ENCODE assay signal across 8 mouse cellular contexts in genomic region chr10:62987341-62987740, GRCm38 (mm10). TPM values are rescaled to one million over a fixed set of nuclear protein-coding genes. Genes with fewer than 3 reads are reported as not detected.
DNase-seq lines count a peak whose midpoint lies in the region; ATAC-seq and TF ChIP-seq lines count a peak whose summit lies in the region.

No protein-coding gene starts in this region.

- no peak for TF ChIP-seq POLR2A in liver, adult 2 months (IDR thresholded peaks at IDR 0.05; ENCODE audit: extremely low read depth, insufficient read depth, low read length)

- H3K4me2 ChIP-seq in liver, embryonic 12.5 days = no peak overlapping the region

- no peak overlapping the region for H3K9ac ChIP-seq in liver, adult 2 months (ENCODE audit: low read depth, low read length)
- H3K9ac ChIP-seq in liver, embryonic 12.5 days = no peak overlapping the region

- no peaks in the 10 kb centered on the region for H3K9me3 ChIP-seq in liver, embryonic 12.5 days (replicated peaks)

- H3K79me2 ChIP-seq in liver, adult 2 months (ENCODE audit: control insufficient read depth, insufficient read depth, low read length) = no peaks in the 10 kb centered on the region

- peak; percentile 37; the same call in 1 of the 2 replicates for TF ChIP-seq CTCF in liver, adult 2 months (IDR thresholded peaks at IDR 0.05; ENCODE audit: low read depth, low read length)

- no peak for ATAC-seq in liver, embryonic 12.5 days

- peaks cover 16% of the 10 kb centered on the region; the same call in 1 of the 2 replicates for H3K36me3 ChIP-seq in liver, adult 2 months (ENCODE audit: control insufficient read depth, insufficient read depth, low read length)
- H3K36me3 ChIP-seq in liver, embryonic 12.5 days = peaks cover 25% of the 10 kb centered on the region

- no peaks in the 10 kb centered on the region for H3K27me3 ChIP-seq in liver, adult 2 months (ENCODE audit: control insufficient read depth, insufficient read depth, low read length)
- no peaks in the 10 kb centered on the region for H3K27me3 ChIP-seq in liver, embryonic 12.5 days (replicated peaks)

- no peaks in the 10 kb centered on the region for H3K4me1 ChIP-seq in liver, adult 2 months (ENCODE audit: control insufficient read depth, insufficient read depth, low read length)
- no peaks in the 10 kb centered on the region for H3K4me1 ChIP-seq in liver, embryonic 12.5 days

- H3K27ac ChIP-seq in liver, adult 2 months (replicated peaks; ENCODE audit: insufficient read depth, low read depth, low read length) = no peak overlapping the region
- no peak overlapping the region for H3K27ac ChIP-seq in liver, embryonic 12.5 days

- H3K4me3 ChIP-seq in liver, adult 2 months (ENCODE audit: insufficient read depth, low read depth, low read length) = no peak overlapping the region
- no peak overlapping the region for H3K4me3 ChIP-seq in liver, embryonic 12.5 days

- 41% methylated on average over 3 of the region's 3 CpGs for WGBS in liver, adult 2 months
- 17% methylated on average over 3 of the region's 3 CpGs for WGBS in liver, embryonic 12.5 days (ENCODE audit: insufficient replicate concordance)

- DNase-seq in embryo, embryonic 10 days (ENCODE audit: low spot score) = peak; percentile 63
- no peak for DNase-seq in embryo, embryonic 9.5 days (ENCODE audit: extremely low spot score)
- no peak for DNase-seq in liver, adult 2 months (ENCODE audit: extremely low read depth, low read depth, low spot score)
- peak; percentile 40 for DNase-seq in brain, adult 2 months (ENCODE audit: low read depth, low spot score)
- DNase-seq in lung, postnatal 36 days = peak; percentile 29
- no peak for DNase-seq in ovary, adult 18-20 months (ENCODE audit: low spot score)
- no peak for DNase-seq in urinary bladder, adult 18-20 months (ENCODE audit: low spot score in 2 of 2)

RNA-seq across cellular contexts. Expression of gene Rufy2, which starts 7.3 kb away (rescaled TPM):
- 2.9 and 3.8 TPM in 2 replicates for total RNA-seq in liver, adult 2 months (2014; rRNA removed)
- 0.78 and 0.83 TPM in 2 replicates for polyA plus RNA-seq in liver, adult 2 months (2012; rRNA removed)
- polyA plus RNA-seq in liver, embryonic 12.5 days (2016; fragmentation: Nextera tagmentation; extraction: Ambion mirVana) = 4.1 and 4.2 TPM in 2 replicates

RNA-seq across cellular contexts. Expression of gene Hnrnph3, which starts 36.7 kb away (rescaled TPM):
- total RNA-seq in liver, adult 2 months (2014; rRNA removed) = 12.9 and 14.4 TPM in 2 replicates
- polyA plus RNA-seq in liver, adult 2 months (2012; rRNA removed) = 3.9 and 4.5 TPM in 2 replicates
- polyA plus RNA-seq in liver, embryonic 12.5 days (2016; fragmentation: Nextera tagmentation; extraction: Ambion mirVana) = 37.0 and 43.2 TPM in 2 replicates

RNA-seq across cellular contexts. Expression of gene Pbld2, which starts 36.8 kb away (rescaled TPM):
- 115 and 119 TPM in 2 replicates for total RNA-seq in liver, adult 2 months (2014; rRNA removed)
- 90.8 and 106 TPM in 2 replicates for polyA plus RNA-seq in liver, adult 2 months (2012; rRNA removed)
- polyA plus RNA-seq in liver, embryonic 12.5 days (2016; fragmentation: Nextera tagmentation; extraction: Ambion mirVana) = 1.2 and 1.4 TPM in 2 replicates

RNA-seq across cellular contexts. Expression of gene Dna2, which starts 40.5 kb away (rescaled TPM):
- total RNA-seq in liver, adult 2 months (2014; rRNA removed) = 6.4 and 11.2 TPM in 2 replicates
- polyA plus RNA-seq in liver, adult 2 months (2012; rRNA removed) = 4.9 and 6.5 TPM in 2 replicates
- 40.3 and 40.6 TPM in 2 replicates for polyA plus RNA-seq in liver, embryonic 12.5 days (2016; fragmentation: Nextera tagmentation; extraction: Ambion mirVana)

Comparison
In these comparisons a context has a peak if more than half of its experiments do, and no peak if none do; other contexts are left out.
1. DNase-seq: peak in embryo, embryonic 10 days (single experiment), brain, adult 2 months (single experiment) and lung, postnatal 36 days (single experiment); none in embryo, embryonic 9.5 days (single experiment), liver, adult 2 months (single experiment), ovary, adult 18-20 months (single experiment) and urinary bladder, adult 18-20 months (0 of 2).
2. RNA of gene Pbld2, which starts 36.8 kb away (polyA plus RNA-seq): 90.8 to 106 TPM in liver, adult 2 months; 1.2 to 1.4 TPM in liver, embryonic 12.5 days; every median in the first group is over 10 times any median in the second.